Mouse (Mus musculus): ENCODE data around the gene Hmgb1.

DNA sequence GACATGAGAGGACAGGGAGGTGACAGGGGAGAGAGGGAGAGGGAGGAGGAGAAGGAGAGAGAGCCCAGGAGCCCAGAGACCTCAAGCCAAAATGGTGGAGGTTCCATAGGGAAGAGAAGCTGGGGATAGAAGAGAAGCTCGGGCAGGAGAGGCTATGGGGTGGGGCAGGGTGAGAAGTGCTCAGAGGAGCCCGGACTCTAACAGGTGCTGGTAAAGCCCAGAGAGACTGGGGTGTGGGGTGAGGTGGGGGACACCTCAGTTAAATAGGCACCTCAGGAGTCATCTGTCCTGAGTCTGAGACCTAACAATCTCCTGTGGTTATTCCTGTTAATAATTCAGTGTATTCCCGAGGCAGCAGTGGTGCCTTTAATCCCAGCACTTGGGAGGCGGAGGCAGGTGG, 91.8 kb downstream of the Hmgb1 start:
- TF ChIP-seq POLR2A (IDR thresholded peaks at IDR 0.05; ENCODE audit: extremely low read depth, insufficient read depth, low read length) (no peak), CTCF (IDR thresholded peaks at IDR 0.05; ENCODE audit: extremely low read depth, insufficient read depth, low read length) (no peak)
